Mouse (Mus musculus) monocyte, adult 5-6 weeks (primary cell): ENCODE measurements around the gene Vrk3. TPM values are rescaled to one million over a fixed set of nuclear protein-coding genes. Genes with fewer than 3 reads are reported as not detected.
A peak's percentile ranks its signal among the peaks of the same experiment; 100 is the strongest.
"Not testable (repeated sequence)": the region's sequence is repeated elsewhere in the genome, so short reads cannot be mapped to it uniquely, and the experiment has no call there.

Experiments
- ATAC-seq: fragments of 153-309, 156-312 bp; replicated peaks from 2 replicates; pipeline ENCODE4 v1.8.0; 2017; ENCODE audit warnings: mild to moderate bottlenecking; ENCODE audit not compliant: low TSS enrichment, insufficient number of reproducible peaks, severe bottlenecking, poor library complexity, low FRiP score
- total RNA-seq: library from RNA; stranded (forward); fragments of 200-1000, 200-491, 200-594 nt; gene quantifications from 3 replicates; pipeline ENCODE4 v1.2.3, GENCODE M21; 2017

Gene Vrk3
- total RNA-seq: 33.2 to 49.0 TPM (median 42.5 TPM) in 3 replicates

- peak; percentile 95 for ATAC-seq
Measured at GRCm38 (mm10) chr7:44748101-44749044, at the start of gene Vrk3. Gene Vrk3, plus strand, starts transcription at chr7:44748413.

GRCm38 (mm10) chr7:44701921-44702320, 46.3 kb upstream of the Vrk3 start:
- ATAC-seq: peak; percentile 61; the same call in 1 of the 2 replicates

GRCm38 (mm10) chr7:44702985-44703384, 45.2 kb upstream of the Vrk3 start:
- no peak for ATAC-seq

DNA sequence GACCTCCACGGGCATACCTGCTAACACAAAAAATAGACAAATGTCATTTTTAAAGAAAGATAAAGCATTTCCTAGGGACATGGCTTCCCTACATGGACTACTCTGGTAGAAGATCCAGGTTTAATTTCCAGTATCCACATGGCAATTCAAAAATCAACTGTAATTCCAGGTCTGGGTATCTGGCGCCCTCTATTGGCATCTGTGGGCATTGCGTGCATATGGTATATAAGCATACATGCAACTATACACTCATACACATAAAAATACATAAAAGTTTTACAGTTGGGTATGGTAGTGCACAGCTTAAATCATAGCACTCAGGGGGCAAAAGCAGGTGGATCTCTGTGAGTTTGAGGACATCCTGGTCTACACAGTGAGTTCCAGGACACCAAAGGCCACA, 43.9 kb upstream of the Vrk3 start:
- no peak for ATAC-seq

- ATAC-seq: no peak
Measured at GRCm38 (mm10) chr7:44705086-44705485, 43.1 kb upstream of the Vrk3 start.

DNA sequence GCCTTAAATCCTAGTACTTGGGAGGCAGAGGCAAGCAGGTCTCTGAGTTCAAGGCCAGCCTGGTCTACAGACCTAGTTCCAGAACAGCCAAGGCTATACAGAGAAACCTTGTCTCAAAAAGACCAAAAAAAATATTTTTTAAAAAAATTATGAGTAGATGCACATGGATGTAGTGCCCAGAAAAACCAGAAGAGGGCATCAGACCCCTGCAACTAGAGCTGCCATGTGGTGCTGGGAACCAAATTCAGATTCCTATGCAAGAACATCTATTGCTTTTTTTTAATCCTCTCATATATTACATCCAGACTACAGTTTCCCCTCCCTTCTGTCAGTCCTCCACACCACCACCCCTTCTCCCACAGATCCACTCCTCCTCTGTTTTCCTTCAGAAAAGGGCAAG, 41.9 kb upstream of the Vrk3 start:
- no peak for ATAC-seq

DNA sequence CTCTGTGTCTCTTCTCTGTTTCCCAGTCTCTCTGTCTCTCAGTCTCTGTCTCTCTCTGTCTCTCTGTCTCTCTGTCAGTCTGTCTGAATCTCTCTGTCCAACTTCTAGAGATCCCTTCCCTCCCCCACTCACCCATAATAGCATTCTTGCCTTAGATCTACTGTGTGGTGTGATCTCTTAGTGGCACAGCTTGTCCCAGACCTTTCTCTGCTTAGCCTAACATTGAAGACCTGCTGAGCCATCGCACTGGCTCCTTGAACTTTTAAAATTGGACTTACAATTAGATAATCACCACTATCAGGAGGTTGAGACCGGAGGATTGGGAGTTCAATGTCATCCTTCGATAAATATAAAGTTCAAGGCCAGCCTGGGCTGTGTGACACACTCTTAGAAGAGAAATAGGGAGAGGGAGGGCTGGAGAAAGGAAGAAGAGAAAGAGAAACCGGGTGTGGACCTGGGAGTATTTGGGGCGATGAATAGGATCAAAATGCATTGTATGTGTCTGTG, 41.0 kb upstream of the Vrk3 start:
- no peak for ATAC-seq

- not testable (repeated sequence) for ATAC-seq
Measured at GRCm38 (mm10) chr7:44708093-44708492, 40.1 kb upstream of the Vrk3 start.

DNA sequence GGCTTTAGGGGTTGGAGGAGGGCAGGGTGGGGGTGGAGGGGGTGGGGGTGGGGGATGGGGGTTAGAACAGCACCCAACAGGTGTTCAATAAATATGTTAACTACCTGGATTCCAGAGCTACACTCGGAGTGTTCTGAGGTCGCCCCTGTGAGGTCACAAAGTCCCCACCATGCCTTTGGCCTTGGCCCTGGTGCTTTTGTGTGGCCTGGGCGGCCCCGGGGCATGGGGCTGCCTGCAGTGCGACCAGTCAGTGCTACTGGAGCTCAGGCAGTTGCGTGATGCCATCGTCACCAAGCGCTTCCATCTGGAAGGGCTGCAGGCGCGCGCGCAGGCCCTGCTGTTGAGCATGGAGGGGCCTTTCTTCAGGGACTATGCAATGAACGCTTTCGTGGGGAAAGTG, 39.6 kb upstream of the Vrk3 start, which contains the start of gene Izumo2:
Izumo2 (plus strand) TSS at position 169 of the 400 bp plus-strand sequence.
- no peak for ATAC-seq

- ATAC-seq: no peak
Measured at GRCm38 (mm10) chr7:44709881-44710280, 38.3 kb upstream of the Vrk3 start.

GRCm38 (mm10) chr7:44722058-44722457, 26.2 kb upstream of the Vrk3 start:
- ATAC-seq: no peak

GRCm38 (mm10) chr7:44724316-44724715, 23.9 kb upstream of the Vrk3 start:
- ATAC-seq: no peak

DNA sequence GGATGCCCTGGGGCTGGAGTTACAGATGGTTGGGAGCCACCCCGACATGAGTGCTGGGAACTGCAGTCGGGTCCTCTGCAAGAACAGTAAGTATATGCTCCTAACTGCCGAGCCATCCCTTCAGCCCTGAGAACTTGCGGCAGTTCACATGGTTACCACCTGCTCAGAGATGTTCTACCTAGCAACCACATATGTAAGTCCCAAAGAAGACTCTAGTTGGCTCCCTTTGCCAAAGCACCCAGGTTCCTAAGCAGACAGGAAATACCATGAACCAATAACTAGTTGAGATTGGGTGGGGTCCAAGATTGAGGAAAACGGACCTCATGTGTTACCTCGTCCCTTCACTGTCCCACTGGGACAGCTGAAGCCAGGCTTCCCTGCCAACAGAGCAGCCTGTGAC, 21.9 kb upstream of the Vrk3 start:
- ATAC-seq: no peak

DNA sequence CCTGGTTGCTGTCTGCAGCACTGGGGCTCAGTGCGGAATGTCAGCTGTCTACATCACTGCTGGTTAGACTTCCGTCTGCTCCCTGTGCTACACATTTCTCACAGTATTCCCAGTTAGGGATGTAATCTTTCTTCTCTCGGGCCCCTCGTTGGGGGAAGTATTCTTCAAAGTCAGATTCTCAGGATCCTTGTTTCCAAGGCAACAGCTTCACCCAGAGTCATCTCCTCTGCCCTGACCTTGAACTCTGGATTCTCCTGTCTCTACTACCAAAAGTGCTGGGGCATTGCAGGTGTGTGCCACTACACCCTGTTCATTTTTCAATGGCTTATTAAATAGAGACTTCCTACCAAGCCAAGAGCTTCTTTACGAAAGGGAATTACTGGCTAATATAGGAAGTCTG, 21.1 kb upstream of the Vrk3 start:
- ATAC-seq: no peak

- no peak for ATAC-seq
Measured at GRCm38 (mm10) chr7:44728082-44728975, 19.9 kb upstream of the Vrk3 start.

DNA sequence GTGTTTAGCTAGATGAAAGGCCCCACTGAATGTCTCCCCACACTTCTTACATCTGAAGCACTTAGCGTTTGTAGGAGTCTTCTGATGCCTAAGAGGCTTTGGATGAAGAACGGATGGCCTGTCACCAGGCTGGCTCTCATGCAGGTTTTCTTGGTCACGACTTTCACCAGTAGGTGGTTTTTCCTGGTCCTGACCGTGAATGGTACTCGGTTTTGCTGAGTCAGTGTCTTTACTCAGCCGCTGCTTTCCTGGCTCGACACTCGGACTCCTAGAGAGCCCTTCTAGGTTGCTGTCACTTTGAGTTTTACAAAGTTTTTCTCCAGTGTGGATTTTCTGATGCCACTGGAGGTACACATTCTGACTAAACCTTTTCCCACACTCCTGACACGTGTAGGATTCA, 14.5 kb upstream of the Vrk3 start:
- no peak for ATAC-seq

DNA sequence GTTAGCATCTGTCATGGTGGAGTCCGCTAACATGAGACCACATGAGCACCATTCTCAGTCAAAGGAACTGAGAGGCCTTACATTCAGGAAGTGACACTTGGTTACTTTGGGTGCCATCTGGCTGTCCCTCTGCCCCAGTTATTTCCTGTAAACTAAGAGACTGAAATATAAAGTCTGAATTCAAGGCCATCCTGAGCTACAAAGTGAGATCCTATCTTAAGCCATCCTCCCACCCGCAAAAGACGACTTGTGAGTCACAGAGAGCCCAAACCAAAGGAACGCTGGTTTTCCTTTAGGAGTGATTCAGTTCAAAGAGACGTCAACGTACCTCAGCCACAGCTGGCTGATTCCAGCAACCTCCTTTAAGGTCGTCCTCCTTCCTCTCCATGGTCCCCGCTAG, 6.9 kb upstream of the Vrk3 start:
- ATAC-seq: 0 out of 2 replicates have a peak, but pooled peaks have one; percentile 32

DNA sequence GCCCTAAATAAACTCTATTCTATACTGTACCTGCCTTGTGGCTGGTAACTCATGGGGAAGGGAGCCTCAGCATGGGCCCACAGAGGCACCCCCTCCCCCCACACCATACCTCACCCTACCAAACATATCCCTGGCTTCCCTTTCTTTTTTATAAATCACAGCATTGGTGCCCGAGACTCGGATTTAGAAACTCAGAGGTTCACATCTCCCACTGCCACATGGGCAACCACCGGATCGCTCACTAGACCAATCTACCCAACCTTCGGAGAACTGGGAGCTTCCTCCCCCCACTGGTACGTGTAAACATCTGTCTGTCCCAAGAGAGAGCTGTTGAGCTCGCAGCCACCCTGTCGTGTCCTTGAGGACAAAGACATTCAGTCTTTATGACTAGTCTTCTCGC, 3.9 kb upstream of the Vrk3 start:
- no peak for ATAC-seq

GRCm38 (mm10) chr7:44745076-44745475, 3.1 kb upstream of the Vrk3 start:
- peak; percentile 68 for ATAC-seq
